Comparison of ENCODE assay signal across 26 mouse cellular contexts in the genomic region with DNA sequence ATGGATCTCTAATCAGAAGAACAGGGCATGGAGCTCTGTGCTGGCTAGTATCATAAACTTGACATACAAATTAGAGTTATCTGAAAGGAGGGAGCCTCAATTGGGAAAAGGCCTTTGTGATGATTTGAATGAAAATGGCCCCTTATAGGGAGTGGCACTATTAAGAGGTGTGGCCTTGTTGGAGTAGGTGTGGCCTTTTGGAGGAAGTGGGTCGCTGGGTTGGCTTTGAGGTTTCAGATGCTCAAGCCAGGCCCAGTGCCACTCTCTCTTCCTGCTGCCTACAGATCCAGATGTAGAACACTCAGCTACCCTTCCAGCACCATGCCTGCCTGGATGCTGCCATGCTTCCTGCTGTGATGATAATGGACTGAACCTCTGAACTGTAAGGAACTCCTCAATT. TPM values are rescaled to one million over a fixed set of nuclear protein-coding genes. Genes with fewer than 3 reads are reported as not detected.
"Had no signal": no experiment of that assay in that cellular context is flagged by ENCODE, and none has a peak within 500 bp of the region (broad histone marks: within the 10 kb centered on the region; RNA-seq: fewer than 3 reads in every experiment).

No protein-coding gene starts in this region.

- H3K9me3 ChIP-seq: lung, embryonic 15.5 days; midbrain, embryonic 12.5 days; neural tube, embryonic 13.5 days; neural tube, embryonic 15.5 days had no signal

- H3K27me3 ChIP-seq: lung, embryonic 15.5 days; megakaryocyte, embryonic 14.5 days; midbrain, embryonic 12.5 days; neural tube, embryonic 13.5 days; neural tube, embryonic 15.5 days had no signal

- H3K4me3 ChIP-seq: lung, embryonic 15.5 days; megakaryocyte, embryonic 14.5 days; midbrain, embryonic 12.5 days; myocyte; neural tube, embryonic 13.5 days; neural tube, embryonic 15.5 days had no signal

- H3K27ac ChIP-seq: lung, embryonic 15.5 days; midbrain, embryonic 12.5 days; neural tube, embryonic 13.5 days; neural tube, embryonic 15.5 days had no signal

- H3K4me2 ChIP-seq: lung, embryonic 15.5 days; midbrain, embryonic 12.5 days; neural tube, embryonic 13.5 days; neural tube, embryonic 15.5 days had no signal

- H3K4me1 ChIP-seq: lung, embryonic 15.5 days; midbrain, embryonic 12.5 days; neural tube, embryonic 13.5 days; neural tube, embryonic 15.5 days had no signal

- H3K36me3 ChIP-seq: lung, embryonic 15.5 days; midbrain, embryonic 12.5 days; neural tube, embryonic 13.5 days; neural tube, embryonic 15.5 days had no signal

- H3K9ac ChIP-seq: liver, postnatal 0 days; lung, embryonic 15.5 days; midbrain, embryonic 12.5 days; neural tube, embryonic 13.5 days; neural tube, embryonic 15.5 days had no signal

- DNase-seq: liver, postnatal 0 days; lung, adult 2 months; lung, postnatal 14 days; lung, postnatal 36 days; midbrain, embryonic 14.5 days; retina, postnatal 1 day; right cerebral cortex, adult 18-20 months; right cerebral cortex, postnatal 25 days; right cerebral cortex, postnatal 4 days; spleen, adult 18-20 months; thymus, adult 18-20 months; thymus, postnatal 14 days; thymus, postnatal 36 days had no signal

- ATAC-seq: liver, postnatal 0 days; lung, postnatal 0 days; midbrain, embryonic 16.5 days had no signal

RNA-seq across cellular contexts. Expression of a gene that starts 7.8 kb away (rescaled TPM):
- polyA plus RNA-seq: neural tube, embryonic 11.5 days had no signal

RNA-seq across cellular contexts. Expression of a gene that starts 41.2 kb away (rescaled TPM):
- total RNA-seq: megakaryocyte progenitor cell, adult 5-6 weeks had no signal
- polyA plus RNA-seq: midbrain, embryonic 12.5 days; midbrain, embryonic 14.5 days; midbrain, embryonic 16.5 days; myocyte; neural tube, embryonic 11.5 days; neural tube, embryonic 13.5 days; neural tube, embryonic 15.5 days; stomach, embryonic 14.5 days had no signal

RNA-seq across cellular contexts. Expression of a gene that starts 50.1 kb away (rescaled TPM):
- polyA plus RNA-seq: neural tube, embryonic 13.5 days had no signal

RNA-seq across cellular contexts. Expression of a gene that starts 55.8 kb away (rescaled TPM):
- total RNA-seq: megakaryocyte progenitor cell, adult 5-6 weeks had no signal
- polyA plus RNA-seq: lung, embryonic 15.5 days; macrophage; stomach, embryonic 14.5 days; stomach, embryonic 16.5 days had no signal
